Mouse (Mus musculus) cerebellum, postnatal 14 days (tissue): ENCODE results near the gene Mbtps2.

ENCODE experiments used
- DNase-seq, 2 experiments: peaks; one replicate each; pipeline ENCODE4 v3.0.0; 2021; ENCODE audit warnings: mixed read lengths in 2 of 2

The Mbtps2 gene

DNA sequence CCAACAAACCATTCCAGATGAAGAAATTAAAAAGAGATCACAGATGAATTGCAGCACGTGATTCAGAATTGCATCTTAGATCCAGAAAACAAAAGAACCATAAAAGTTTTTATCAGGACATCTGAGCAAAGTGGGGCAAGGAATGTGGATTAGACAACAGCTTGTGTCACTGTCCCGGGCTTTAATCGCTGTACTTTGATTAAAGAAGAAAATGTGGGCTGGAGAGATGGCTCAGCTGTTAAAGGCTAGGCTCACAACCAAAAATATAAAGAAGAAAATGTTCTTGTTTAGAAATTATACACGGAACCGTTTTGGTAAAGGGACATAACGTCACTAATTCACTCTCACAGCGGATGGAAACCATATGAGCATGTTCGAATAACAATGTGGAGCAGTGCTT lies 98.5 kb downstream of the Mbtps2 start:
- no peak for DNase-seq

DNA sequence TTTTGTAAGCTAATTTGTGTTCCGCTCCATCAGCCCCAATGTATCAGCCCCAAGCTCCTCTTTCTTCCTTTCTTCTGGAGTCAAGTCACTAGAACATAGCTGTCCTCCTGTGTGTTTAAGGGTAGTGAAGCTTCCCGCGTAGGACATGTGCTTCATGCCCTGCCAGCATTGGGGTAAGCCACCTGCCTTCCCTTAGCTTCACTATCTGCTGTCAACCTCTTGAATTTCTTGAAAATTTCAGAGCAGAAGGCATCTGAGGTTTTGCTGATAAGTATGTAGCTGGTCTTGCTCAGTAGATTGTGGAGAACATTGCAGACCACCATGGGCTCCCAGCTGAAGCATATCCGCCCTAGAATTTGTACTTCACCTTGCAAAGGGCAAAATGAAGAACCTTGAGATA lies 105.4 kb downstream of the Mbtps2 start:
- no peak for DNase-seq

DNA sequence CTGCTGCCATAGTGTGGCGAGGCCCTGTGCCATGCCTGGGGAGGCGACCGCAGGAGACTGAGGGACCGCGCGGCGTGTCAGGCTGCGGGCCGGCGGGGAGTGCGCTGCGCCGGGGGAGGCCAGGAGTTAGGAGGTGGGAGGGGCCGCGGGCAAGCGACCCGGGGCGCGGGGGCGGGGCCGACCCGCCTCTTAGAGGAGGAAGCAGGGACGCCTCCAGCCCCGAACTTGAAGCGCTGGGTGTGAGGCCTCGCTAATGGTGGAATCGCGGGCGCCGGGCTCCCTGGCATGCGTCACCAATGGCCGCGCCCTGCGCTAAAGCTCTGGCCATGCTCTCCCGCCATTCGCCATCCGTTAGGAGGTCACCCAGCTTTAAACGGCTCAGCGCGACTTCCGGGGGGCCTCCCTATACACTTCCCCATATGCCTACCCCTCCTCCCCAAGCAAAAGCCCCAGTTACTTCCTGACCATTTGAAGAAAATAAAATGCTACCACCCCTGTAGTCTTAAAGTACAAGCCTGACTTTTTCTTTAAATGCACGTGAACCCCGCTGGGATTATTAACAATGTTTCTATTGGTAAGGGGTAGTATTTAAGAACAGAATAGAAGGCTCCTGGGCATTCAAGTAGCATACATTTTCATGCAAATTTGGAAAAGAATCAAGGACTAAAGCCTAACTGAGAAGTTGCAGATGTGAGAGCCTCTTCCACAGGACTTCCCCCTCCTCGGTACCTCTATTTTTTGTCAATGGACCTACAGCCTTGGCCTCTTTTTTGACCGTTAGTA lies 106.4 kb downstream of the Mbtps2 start, which contains the start of gene Sms:
Gene Sms (minus strand): TSS at position 344 of the 783 bp plus-strand sequence.
- peak; percentile 56 to 66 for DNase-seq

DNA sequence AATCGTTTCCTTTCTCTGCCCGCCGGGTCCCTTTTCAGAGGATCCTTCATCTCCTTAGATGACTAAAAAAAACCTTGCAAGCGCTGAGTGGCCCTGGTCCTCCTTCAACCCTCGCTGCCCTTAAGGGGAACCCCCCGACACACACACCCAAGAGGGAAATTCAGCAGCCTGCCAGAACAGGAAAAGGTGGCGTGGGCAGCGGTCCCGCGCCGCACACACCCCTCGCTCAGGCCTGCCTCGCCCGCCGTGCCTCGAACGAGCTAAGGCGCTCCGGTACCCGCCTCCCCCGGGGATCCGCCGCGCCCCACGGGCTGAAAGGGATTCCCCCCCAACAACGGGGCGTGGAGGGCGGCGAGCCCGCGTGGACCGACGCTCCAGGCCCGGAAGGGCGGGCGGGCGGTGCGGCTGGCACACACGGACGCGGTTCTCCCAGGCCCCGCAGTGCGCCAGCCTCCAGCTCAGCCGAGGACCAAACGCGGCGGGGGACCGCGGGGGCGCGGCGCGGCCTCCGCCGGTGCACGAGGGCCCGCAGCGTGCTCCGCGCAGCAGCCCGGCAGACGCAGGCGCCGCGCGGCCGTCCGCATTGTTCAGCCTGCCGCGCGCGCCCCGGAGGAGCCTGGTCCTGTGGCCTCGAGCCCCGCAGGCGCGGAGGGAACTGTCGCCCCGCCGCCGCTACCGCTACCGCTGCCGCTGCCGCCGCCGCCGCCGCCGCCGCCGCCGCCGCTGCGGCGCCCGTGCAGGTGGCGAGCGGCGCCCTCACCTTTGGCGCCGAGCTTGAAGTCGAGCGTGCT lies 107.2 kb downstream of the Mbtps2 start:
- DNase-seq: peak; percentile 53 to 56

DNA sequence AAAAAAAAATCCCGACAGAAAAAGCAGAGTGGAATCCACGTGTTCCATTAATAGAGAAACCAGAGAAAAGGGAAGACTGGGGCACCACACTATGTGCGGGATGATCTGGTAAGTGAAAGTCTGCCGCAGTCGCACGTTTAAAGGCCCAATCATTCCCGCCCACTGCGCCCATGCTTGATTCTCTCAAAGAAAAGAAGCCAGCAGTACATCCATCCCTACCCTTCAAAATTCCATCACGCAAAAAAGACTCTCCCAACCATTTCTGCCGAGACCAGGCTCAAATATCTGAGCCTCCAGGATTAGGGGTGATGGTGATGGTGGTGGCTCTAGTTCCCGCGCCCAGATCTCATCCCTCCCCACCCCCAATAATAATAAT lies 107.8 kb downstream of the Mbtps2 start:
- DNase-seq: peak; percentile 5 to 29

DNA sequence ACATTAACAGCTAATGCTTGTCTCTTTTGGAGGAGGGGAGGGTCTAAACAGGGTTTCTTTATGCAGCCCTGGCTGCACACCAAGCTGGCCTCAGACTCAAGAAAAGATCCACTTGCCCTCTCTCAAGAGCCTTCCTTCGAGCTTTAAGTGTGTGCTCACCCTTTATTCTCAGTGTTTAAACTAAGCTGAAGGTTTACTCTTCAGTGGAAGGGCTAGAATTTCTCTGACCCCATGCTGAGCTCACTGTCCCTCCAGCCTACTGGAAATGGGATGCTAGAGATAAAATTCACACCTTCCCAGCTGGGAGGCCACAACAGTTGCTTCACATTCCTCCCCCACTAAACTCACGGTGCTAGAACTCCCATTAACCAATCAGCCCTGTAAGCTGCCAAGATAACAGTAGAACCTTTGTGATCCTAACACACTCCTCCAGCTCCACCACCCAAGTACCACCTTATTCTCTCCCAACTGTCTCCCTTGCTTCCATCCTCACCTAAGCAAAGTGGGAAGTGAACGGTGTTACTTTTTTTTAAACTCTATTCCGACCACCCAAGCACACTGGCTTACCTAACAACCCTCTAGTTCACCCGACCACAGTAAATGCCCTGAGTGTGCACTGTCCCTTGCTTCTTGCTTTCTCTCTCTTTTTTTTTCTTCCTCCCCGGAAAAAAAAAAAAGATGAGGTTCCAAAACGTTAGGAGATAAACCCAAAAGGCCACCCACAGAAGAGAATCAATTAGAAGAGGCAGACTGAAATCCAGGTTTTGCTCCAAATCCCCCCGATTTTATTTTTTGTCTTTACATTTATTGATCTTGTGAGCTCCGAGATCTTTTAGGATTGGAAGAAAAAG lies 108.4 kb downstream of the Mbtps2 start:
- no peak for DNase-seq

DNA sequence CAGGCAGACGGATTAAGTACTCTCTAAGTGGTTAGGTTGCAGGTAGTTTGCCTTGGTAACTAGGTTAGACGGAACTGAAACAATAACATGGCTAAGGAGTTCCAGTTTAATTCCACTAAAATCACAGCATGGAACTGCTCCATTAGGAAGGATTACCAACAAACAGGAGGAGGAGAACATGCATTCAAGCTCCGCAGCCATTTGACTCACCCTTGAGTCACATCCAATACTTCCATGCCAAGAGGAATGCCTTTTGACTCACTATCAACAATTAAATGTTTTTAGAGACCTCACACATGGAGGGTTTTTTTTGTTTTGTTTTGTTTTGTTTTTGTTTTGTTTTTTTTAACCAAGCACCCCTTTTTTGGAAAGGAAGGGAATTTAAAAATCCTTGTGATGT lies 109.7 kb downstream of the Mbtps2 start:
- DNase-seq: no peak

DNA sequence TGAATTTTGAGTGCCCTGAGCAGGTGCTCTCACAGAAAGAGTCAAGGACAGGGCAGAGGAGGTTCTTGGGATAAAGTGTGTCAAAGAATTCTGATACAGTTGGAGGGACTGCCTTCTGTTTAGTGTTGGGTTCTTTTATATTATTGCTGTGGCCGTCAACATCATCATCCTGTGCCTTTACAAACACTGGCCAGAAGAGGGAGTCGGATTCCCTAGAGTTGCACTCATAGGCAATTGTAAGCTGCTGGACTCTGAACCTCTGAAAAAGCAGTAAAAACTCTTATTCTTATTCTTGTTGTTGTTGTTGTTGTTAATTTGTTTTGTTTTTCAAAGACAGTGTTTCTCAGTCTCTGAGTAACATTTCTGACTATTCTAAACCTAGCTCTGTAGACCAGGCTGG lies 111.8 kb downstream of the Mbtps2 start:
- DNase-seq: peak; percentile 58 to 60
